Mouse (Mus musculus) heart, adult 2 months (tissue): ENCODE data around the gene Elmsan1.

Experiments
- CTCF ChIP-seq: fragments of 200-600 bp; IDR thresholded peaks from 2 replicates; pipeline ENCODE4 v1.8.1; 2022; ENCODE audit warnings: antibody characterized with exemption, mild to moderate bottlenecking, moderate library complexity
- EP300 ChIP-seq: fragments of 200-500 bp; IDR thresholded peaks from 2 replicates; pipeline ENCODE4 v1.6.1; 2011; ENCODE audit warnings: low read depth, low read length, control low read depth; ENCODE audit not compliant: insufficient read depth
- POLR2A ChIP-seq: fragments of 200-500 bp; IDR thresholded peaks from 2 replicates; pipeline ENCODE4 v1.6.1; 2011; ENCODE audit warnings: mild to moderate bottlenecking, low read depth, low read length, control low read depth; ENCODE audit not compliant: insufficient read depth

- no peak for TF ChIP-seq EP300
- TF ChIP-seq CTCF, result no peak
- no peak for TF ChIP-seq POLR2A
These were observed 14.9 kb upstream of the Elmsan1 start for GRCm38 (mm10) chr12:84233488-84234100.
